Mouse (Mus musculus) CH12.LX (cell line): ENCODE data around the gene Ncoa4. TPM values are rescaled to one million over a fixed set of nuclear protein-coding genes. Genes with fewer than 3 reads are reported as not detected.

Source experiments
- DNase-seq: peaks from one replicate; pipeline ENCODE4 v3.0.0-alpha.2; 2013; ENCODE audit errors: extremely low read depth
- H3K27ac ChIP-seq: 2 replicates; pipeline ENCODE4 v1.5.1; 2012; ENCODE audit warnings: low read depth, mild to moderate bottlenecking, control low read depth, moderate library complexity; ENCODE audit not compliant: insufficient read depth
- H3K27me3 ChIP-seq: replicated peaks from 2 replicates; pipeline ENCODE3; 2012; ENCODE audit warnings: inconsistent platforms
- H3K36me3 ChIP-seq, 2 experiments: replicated peaks in 1 of 2; 2 replicates each; pipeline versions ENCODE3 to v1.6.1; 2012; ENCODE audit warnings: inconsistent platforms in 1 of 2, low read length in 1 of 2, mild to moderate bottlenecking in 1 of 2, mixed read lengths in 1 of 2, moderate library complexity in 1 of 2; ENCODE audit not compliant: control insufficient read depth in 1 of 2, insufficient read depth in 1 of 2
- H3K4me1 ChIP-seq, 2 experiments: 2 replicates each; pipeline ENCODE4 v1.6.1; 2012; ENCODE audit warnings: inconsistent platforms in 1 of 2, moderate library complexity in 1 of 2; ENCODE audit not compliant: insufficient read depth in 2 of 2, control insufficient read depth in 1 of 2
- H3K4me2 ChIP-seq: 2 replicates; pipeline ENCODE4 v1.6.1; 2012; ENCODE audit warnings: low read depth, mild to moderate bottlenecking, control low read depth; ENCODE audit not compliant: poor library complexity, insufficient read depth, severe bottlenecking
- H3K4me3 ChIP-seq, 3 experiments: fragments of 150-350 bp in 1 of 3; sonication (generic) in 1 of 3; replicated peaks in 1 of 3; 2 replicates each; pipeline versions ENCODE3 to v1.5.1; 2011 to 2012; ENCODE audit warnings: low read depth in 2 of 3, low read length in 2 of 3, mild to moderate bottlenecking in 2 of 3, moderate library complexity in 2 of 3, control low read depth in 1 of 3, improper control_type of control experiment in 1 of 3, inconsistent platforms in 1 of 3, mixed read lengths in 1 of 3; ENCODE audit not compliant: poor library complexity in 1 of 3
- H3K79me2 ChIP-seq: replicated peaks from 2 replicates; pipeline ENCODE4 v1.6.1; 2012; ENCODE audit warnings: mild to moderate bottlenecking, moderate library complexity; ENCODE audit not compliant: control insufficient read depth, poor library complexity, insufficient read depth, severe bottlenecking; ENCODE audit errors: extremely low read depth
- H3K9ac ChIP-seq: 2 replicates; pipeline ENCODE4 v1.6.1; 2012; ENCODE audit warnings: low read depth, mild to moderate bottlenecking, control low read depth, moderate library complexity; ENCODE audit not compliant: insufficient read depth
- H3K9me3 ChIP-seq: replicated peaks from 2 replicates; pipeline ENCODE3; 2012; ENCODE audit warnings: low read length, inconsistent platforms, mixed read lengths
- BHLHE40 ChIP-seq: IDR thresholded peaks from 2 replicates; pipeline ENCODE4 v1.6.1; 2011; ENCODE audit warnings: mild to moderate bottlenecking, low read depth, low read length, improper control_type of control experiment
- CHD1 ChIP-seq: IDR thresholded peaks from 2 replicates; pipeline ENCODE4 v1.6.1; 2012; ENCODE audit warnings: low read depth, low read length, improper control_type of control experiment, inconsistent platforms
- ELF1 ChIP-seq: IDR thresholded peaks from 2 replicates; pipeline ENCODE4 v1.6.1; 2014; ENCODE audit warnings: low read depth, mild to moderate bottlenecking, inconsistent platforms, low read length, improper control_type of control experiment
- EP300 ChIP-seq: IDR thresholded peaks from 2 replicates; pipeline ENCODE4 v1.6.1; 2011; ENCODE audit warnings: low read length, improper control_type of control experiment
- GABPA ChIP-seq: IDR thresholded peaks from 2 replicates; pipeline ENCODE4 v1.6.1; 2012; ENCODE audit warnings: low read depth, low read length, improper control_type of control experiment, inconsistent platforms; ENCODE audit not compliant: insufficient replicate concordance
- JUND ChIP-seq: conservative IDR thresholded peaks from 2 replicates; pipeline ENCODE4 v1.6.1; 2011; ENCODE audit warnings: low read depth, low read length, improper control_type of control experiment
- KAT2A ChIP-seq: IDR thresholded peaks from 2 replicates; pipeline ENCODE4 v1.6.1; 2012; ENCODE audit warnings: low read length, improper control_type of control experiment, inconsistent platforms; ENCODE audit not compliant: insufficient replicate concordance
- MAFK ChIP-seq: IDR thresholded peaks from 2 replicates; pipeline ENCODE4 v1.6.1; 2011; ENCODE audit warnings: low read length, improper control_type of control experiment; ENCODE audit not compliant: insufficient replicate concordance
- MAX ChIP-seq: IDR thresholded peaks from 2 replicates; pipeline ENCODE4 v1.6.1; 2011; ENCODE audit warnings: low read length, improper control_type of control experiment
- MEF2A ChIP-seq: IDR thresholded peaks from 2 replicates; pipeline ENCODE4 v1.6.1; 2014; ENCODE audit warnings: low read depth, mild to moderate bottlenecking, inconsistent platforms, low read length, improper control_type of control experiment, borderline replicate concordance
- NRF1 ChIP-seq: IDR thresholded peaks from 2 replicates; pipeline ENCODE4 v1.6.1; 2014; ENCODE audit warnings: low read depth, mild to moderate bottlenecking, inconsistent platforms, low read length, improper control_type of control experiment, moderate library complexity
- PAX5 ChIP-seq: IDR thresholded peaks from 2 replicates; pipeline ENCODE4 v1.6.1; 2012; ENCODE audit warnings: low read length, inconsistent platforms, mixed read lengths
- POLR2A ChIP-seq: IDR thresholded peaks from 2 replicates; pipeline ENCODE4 v1.6.1; 2011; ENCODE audit warnings: low read depth, mild to moderate bottlenecking, improper control_type of control experiment, low read length
- POLR2AphosphoS2 ChIP-seq: IDR thresholded peaks from 2 replicates; pipeline ENCODE4 v1.6.1; 2011; ENCODE audit warnings: low read depth, low read length, improper control_type of control experiment
- RCOR1 ChIP-seq: conservative IDR thresholded peaks from 2 replicates; pipeline ENCODE4 v1.6.1; 2012; ENCODE audit warnings: low read depth, mild to moderate bottlenecking, inconsistent platforms, low read length, improper control_type of control experiment
- TBP ChIP-seq: conservative IDR thresholded peaks from 2 replicates; pipeline ENCODE4 v1.6.1; 2011; ENCODE audit warnings: low read depth, low read length, improper control_type of control experiment
- TCF12 ChIP-seq: IDR thresholded peaks from 2 replicates; pipeline ENCODE4 v1.6.1; 2014; ENCODE audit warnings: low read depth, mild to moderate bottlenecking, inconsistent platforms, low read length, improper control_type of control experiment
- USF1 ChIP-seq: IDR thresholded peaks from 2 replicates; pipeline ENCODE4 v1.6.1; 2014; ENCODE audit warnings: low read depth, mild to moderate bottlenecking, inconsistent platforms, low read length, improper control_type of control experiment
- USF2 ChIP-seq: conservative IDR thresholded peaks from 2 replicates; pipeline ENCODE4 v1.6.1; 2011; ENCODE audit warnings: low read depth, low read length, improper control_type of control experiment
- ZC3H11A ChIP-seq: IDR thresholded peaks from 2 replicates; pipeline ENCODE4 v1.6.1; 2012; ENCODE audit warnings: low read depth, mild to moderate bottlenecking, inconsistent platforms, low read length, improper control_type of control experiment
- ZKSCAN1 ChIP-seq: IDR thresholded peaks from 2 replicates; pipeline ENCODE4 v1.6.1; 2012; ENCODE audit warnings: low read depth, inconsistent platforms, low read length, improper control_type of control experiment, borderline replicate concordance
- ZNF384 ChIP-seq: IDR thresholded peaks from 2 replicates; pipeline ENCODE4 v1.6.1; 2012; ENCODE audit warnings: low read depth, low read length, improper control_type of control experiment, inconsistent platforms
- dilution Hi-C: fragments of 300-500 bp; cut with MboI; formaldehyde crosslinking; loops from 2 replicates; pipeline ENCODE4 v1.14.3; 2020; ENCODE audit warnings: low sequenced_read_pairs; ENCODE audit not compliant: extremely low pct_unique_long_range_greater_than_20kb, extremely low pct_ligation_motif_present
- in situ Hi-C: fragments of 300-500 bp; cut with MboI; formaldehyde crosslinking; loops from 3 replicates; pipeline ENCODE4 v1.14.3; 2019; ENCODE audit warnings: low sequenced_read_pairs, low pct_ligation_motif_present, low pct_unique_long_range_greater_than_20kb, mixed read lengths
- polyA plus RNA-seq: library from polyadenylated mRNA; unstranded; fragments of >175 nt; gene quantifications from 2 replicates; pipeline ENCODE4 v1.2.1, GENCODE M21; 2012; ENCODE audit warnings: low read depth; ENCODE audit not compliant: insufficient read length
- total RNA-seq, 2 experiments: library from RNA; depleted of rRNA; stranded (reverse); fragments of 300-350 nt in 1 of 2; fragments of >200 nt in 1 of 2; gene quantifications; 2 replicates each; pipeline ENCODE4 v1.2.3; 2012 to 2014

Ncoa4 gene
- total and polyA plus RNA-seq, 3 experiments: 41.6 to 102 (median 63.9) TPM

DNA sequence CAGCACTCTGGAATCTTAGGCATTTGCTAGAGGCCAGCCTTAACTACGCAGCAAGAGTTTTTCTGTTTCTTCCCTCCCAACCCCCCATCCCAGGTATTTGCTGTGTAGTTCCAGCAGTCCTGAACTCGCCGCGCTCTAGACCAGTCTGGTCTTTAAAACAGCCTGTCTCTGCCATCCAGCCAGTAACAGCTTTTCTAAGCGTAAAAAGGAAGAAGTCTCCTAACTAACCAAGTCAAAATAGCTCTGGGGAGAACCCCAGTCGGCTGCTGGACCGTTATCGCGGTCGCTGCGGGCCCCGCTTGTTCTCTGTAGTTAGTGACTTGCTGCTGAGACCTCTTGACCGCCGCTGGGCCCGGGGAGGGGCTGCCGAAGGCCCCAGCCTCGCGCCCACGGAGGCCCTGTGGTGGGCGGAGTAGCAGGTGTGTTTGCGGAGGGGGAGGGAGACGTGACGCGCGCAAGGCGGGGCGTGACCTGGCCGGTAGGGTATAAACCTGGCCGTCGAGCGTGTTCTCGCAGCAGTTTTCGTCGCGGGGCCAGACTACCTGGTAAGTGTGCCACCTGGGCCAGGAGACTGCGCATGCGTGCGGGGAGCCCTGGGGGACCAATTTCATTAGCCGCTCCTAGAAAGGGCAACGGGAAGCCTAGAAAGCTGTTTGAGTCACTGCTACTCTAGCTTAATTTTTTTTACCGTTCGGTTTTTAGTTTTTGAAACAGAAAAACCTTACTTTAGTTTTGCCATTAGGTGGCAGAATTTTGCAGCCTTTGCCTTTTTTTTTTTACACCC is 5.8 kb downstream of the Ncoa4 start (continued):
- TF ChIP-seq TCF12 (peak; percentile 81; the same call in 1 of the 2 replicates), CHD1 (no peak), GABPA (no peak), PAX5 (no peak), KAT2A (no peak), EP300 (peak; percentile 7; the same call in 1 of the 2 replicates), ZC3H11A (no peak), MAX (peak; percentile 76), ZKSCAN1 (no peak), USF1 (no peak), TBP (peak; percentile 88), ZNF384 (peak; percentile 93), BHLHE40 (peak; percentile 42)

DNA sequence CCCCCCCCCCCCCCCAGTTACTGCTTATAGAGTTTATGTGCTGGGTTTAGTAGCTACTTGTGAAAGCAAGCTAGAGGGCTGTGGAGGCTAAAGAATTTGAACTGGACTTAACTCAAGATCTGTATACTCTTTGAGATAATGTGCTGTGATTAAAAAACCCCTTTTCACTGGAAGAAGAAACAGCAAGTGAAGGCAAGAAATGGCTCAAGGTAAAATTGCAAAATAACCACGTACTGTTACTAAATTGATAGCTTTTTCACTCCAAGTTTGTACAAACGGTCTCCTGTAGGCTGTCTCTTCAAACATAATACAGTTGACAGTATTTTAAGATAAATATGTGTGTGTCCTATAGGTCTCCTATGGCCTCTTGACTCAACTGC is 6.4 kb downstream of the Ncoa4 start:
- Histone ChIP-seq H3K9me3 (no peaks in the 10 kb centered on the region), H3K4me2 (peak overlapping the region; percentile 89), H3K4me3 (peak overlapping the region; percentile 27 to 46 (median 46)), H3K27ac (no peak overlapping the region), H3K4me1 (peaks cover 2 to 78% of the 10 kb centered on the region in 2 experiments; a peak in 2 of 4 replicates), H3K36me3 (peaks cover 4 to 26% of the 10 kb centered on the region in 2 experiments), H3K79me2 (peaks cover 75% of the 10 kb centered on the region), H3K27me3 (no peaks in the 10 kb centered on the region), H3K9ac (peak overlapping the region; percentile 74)
- TF ChIP-seq RCOR1 (no peak), POLR2AphosphoS2 (0 out of 2 replicates have a peak, but pooled peaks have one; percentile 9)
- DNase-seq: no peak
- dilution Hi-C loops (no loop called here), in situ Hi-C loops (no loop called here)

DNA sequence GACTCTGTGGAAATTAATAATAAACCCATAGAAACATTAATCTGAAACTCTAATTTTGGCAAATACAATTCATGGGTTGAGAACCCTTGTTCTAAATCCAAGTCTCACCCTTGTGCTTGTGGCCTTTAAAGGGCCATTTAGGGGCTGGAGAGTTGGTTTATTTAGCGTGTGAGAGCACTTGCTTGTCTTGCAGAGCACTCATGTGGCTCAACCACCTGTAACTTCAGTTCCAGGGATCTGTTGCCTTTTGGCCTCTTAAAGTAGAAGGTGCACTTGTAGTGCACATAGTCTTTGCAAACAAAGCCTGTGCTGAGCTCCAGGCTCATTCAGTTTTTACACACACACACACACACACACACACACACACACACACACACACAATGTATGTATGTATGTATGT is 7.2 kb downstream of the Ncoa4 start:
- peaks cover 2 to 70% of the 10 kb centered on the region in 2 experiments; a peak in 2 of 4 replicates for H3K4me1 ChIP-seq
- no peak for TF ChIP-seq JUND
- TF ChIP-seq POLR2A: no peak
- no peak for TF ChIP-seq MAFK
- no peak for TF ChIP-seq ZC3H11A
- TF ChIP-seq ELF1: no peak
- no peak for TF ChIP-seq NRF1
- TF ChIP-seq MEF2A: no peak
- TF ChIP-seq ZKSCAN1: no peak
- TF ChIP-seq USF2: no peak
- TF ChIP-seq, all 38 proteins: peak for 0
- peaks cover 4 to 29% of the 10 kb centered on the region in 2 experiments for H3K36me3 ChIP-seq
- no peaks in the 10 kb centered on the region for H3K9me3 ChIP-seq
- 0 out of 2 replicates have a peak overlapping the region, but pooled peaks have one; percentile 89 for H3K4me2 ChIP-seq
- peaks cover 67% of the 10 kb centered on the region for H3K79me2 ChIP-seq
- in situ Hi-C loops (no loop called here), dilution Hi-C loops (no loop called here)
- H3K9ac ChIP-seq: no peak overlapping the region; the same call in 1 of the 2 replicates
- no peak overlapping the region for H3K27ac ChIP-seq
- peak overlapping the region in 2 of 3 experiments; percentile 46 for H3K4me3 ChIP-seq
- H3K27me3 ChIP-seq: no peaks in the 10 kb centered on the region
- no peak for DNase-seq
